Mouse (Mus musculus) megakaryocyte progenitor cell, adult 5-6 weeks (primary cell): ENCODE measurements around the gene Sema3d. TPM values are rescaled to one million over a fixed set of nuclear protein-coding genes. Genes with fewer than 3 reads are reported as not detected.

Source experiments
- ATAC-seq: replicated peaks from 2 replicates; pipeline ENCODE4 v1.8.0; 2016; ENCODE audit warnings: mild to moderate bottlenecking, moderate TSS enrichment, inconsistent platforms; ENCODE audit not compliant: poor library complexity
- total RNA-seq, 2 experiments: library from RNA; stranded (forward) in 1 of 2; stranded (reverse) in 1 of 2; fragments of 157-497, 149-512 nt in 1 of 2; fragments of 200-1000 nt in 1 of 2; gene quantifications; 2 replicates each; pipeline versions ENCODE4 v1.2.3 to v1.2.4; 2015 to 2017

The Sema3d gene
- total RNA-seq, 2 experiments from 2014 or later = 0.27 TPM; not detected in 1

DNA sequence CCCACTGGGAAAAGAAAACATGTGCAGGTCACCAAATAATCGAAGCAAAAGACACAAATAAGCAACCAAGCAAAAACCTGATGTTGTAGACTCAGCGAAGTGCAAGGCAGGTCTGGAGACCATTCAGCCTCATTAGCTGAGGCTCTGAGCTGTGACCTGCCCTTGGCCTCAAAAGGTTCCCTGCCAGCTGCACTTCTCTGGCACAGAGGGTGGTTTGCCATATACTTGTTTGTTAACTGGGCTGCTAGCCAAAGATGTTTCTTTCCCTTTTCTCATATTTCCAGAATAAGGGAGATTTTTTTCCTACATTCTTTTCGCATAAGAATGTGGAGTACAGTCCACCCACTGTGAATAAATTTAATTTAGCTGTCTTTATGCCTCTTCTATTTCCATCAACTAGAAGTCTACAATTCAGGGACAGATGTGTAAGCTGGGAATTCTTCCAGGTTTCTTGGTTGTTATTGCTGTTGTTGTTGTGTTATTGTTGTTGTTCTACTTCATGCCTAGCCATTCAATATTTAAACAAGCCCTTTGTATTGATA is 200.2 kb downstream of the Sema3d start:
- ATAC-seq = no peak

DNA sequence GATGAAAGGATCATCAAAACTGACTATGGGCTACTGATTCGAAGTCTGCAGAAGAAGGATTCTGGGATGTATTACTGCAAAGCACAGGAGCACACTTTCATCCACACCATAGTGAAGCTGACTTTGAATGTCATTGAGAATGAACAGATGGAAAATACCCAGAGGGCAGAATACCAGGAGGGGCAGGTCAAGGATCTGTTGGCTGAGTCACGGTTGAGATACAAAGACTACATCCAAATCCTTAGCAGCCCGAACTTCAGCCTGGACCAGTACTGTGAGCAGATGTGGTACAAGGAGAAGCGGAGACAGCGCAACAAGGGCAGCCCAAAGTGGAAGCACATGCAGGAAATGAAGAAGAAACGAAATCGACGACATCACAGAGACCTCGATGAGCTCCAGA is 201.7 kb downstream of the Sema3d start:
- no peak for ATAC-seq

DNA sequence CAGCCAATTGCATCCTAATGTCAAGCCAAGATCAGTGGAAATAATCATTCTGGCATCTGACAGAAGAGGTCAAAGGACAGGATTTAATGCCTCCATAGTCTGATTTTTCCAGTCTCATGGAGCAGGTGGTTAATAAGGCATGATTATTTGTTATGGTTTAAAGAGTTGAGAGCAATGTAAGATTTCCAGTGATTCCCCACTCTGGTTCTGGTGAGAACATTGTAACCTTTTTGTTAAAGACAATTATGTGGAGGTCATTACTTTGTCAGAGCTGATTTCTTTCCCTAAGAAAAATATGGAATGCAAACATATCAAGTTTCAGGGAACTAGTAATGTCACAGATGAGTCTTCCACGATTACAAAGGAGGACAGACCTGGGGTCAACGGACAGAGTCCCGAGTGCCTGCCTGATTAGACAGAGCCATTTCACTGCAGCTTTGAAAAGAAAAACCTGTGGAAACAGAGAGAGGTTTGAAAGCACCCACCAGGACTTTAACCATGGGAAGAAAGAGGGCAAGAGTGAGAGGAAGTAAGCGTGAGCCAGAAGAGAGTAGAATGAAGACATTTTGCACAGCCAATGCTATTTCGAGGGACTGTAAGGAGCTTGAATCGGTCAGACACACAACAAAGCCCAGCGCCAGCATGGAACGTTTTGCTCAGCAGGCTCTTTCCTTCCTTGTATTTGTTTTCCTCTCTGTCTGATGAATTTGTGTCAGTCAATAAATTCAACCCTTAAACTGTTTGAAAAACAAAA is 251.2 kb downstream of the Sema3d start:
- no peak for ATAC-seq

DNA sequence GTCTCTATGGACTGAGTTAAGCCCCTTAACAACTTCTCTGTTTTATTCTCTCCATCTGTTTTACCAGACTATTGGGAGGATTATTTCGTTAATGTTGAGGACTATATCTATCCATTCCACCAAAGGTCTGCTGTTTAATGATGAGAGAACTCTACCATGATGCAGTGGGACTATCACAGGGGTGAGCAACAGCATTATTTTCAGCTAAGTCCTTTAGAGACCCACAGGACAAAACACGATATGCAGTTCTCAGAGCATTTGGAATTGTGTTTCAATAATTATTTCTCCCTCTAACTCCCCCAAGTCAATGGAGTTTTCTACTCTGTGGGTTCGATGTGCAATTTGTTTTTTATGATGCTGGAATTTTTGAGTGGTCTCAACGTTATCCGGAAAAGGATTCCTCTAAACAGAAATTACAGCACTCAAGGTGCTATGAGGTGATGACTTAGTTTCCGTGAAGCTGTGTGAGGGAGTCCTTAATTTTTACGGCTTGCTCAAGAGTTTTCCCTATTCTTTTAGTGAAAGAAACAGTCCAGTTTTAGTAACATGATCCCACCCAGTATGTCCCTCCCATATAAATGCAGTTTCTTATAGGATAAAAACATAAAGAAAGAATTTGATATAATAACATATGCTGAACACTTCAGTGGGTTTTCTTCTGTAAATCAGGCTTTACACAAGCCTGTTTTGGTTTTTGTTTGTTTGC is 254.7 kb downstream of the Sema3d start:
- ATAC-seq = no peak
